Mouse (Mus musculus) layer of hippocampus, postnatal 14 days (tissue): Measurements from ENCODE around the gene Lrfn2. TPM values are rescaled to one million over a fixed set of nuclear protein-coding genes. Genes with fewer than 3 reads are reported as not detected.

Experiments used
- DNase-seq, 2 experiments: peaks; one replicate each; pipeline ENCODE4 v3.0.0; 2021 to 2022; ENCODE audit warnings: low spot score in 2 of 2, mixed read lengths in 1 of 2
- long read RNA-seq, 2 experiments: library from polyadenylated mRNA; stranded (forward); transcript quantifications; one replicate each; pipeline ENCODE4 v2.0.0; 2021
- total RNA-seq, 2 experiments: library from RNA; stranded (reverse); gene quantifications; 2 replicates each; pipeline ENCODE4 v1.2.3; 2021

Lrfn2 gene
- total RNA-seq: 10 to 100 TPM; 41.1 to 41.4 TPM
- long read RNA-seq, experiment 1, transcript Lrfn2-201 (3 exons, 3,202 nt): major isoform, 6 of 10 reads
- long read RNA-seq, experiment 1, partial matches to known transcripts: 0 of 10 reads
- long read RNA-seq, experiment 1, other reads (novel, unspliced or antisense): 4 of 10 reads
- long read RNA-seq, experiment 2, partial matches to known transcripts: 2 of 8 reads
- long read RNA-seq, experiment 2, other reads (novel, unspliced or antisense): 4 of 8 reads

- peak; percentile 90 to 96 for DNase-seq
Measured at GRCm38 (mm10) chr17:48931621-48932405, at the start of gene Lrfn2. Gene Lrfn2 (plus strand): TSS chr17:48932379.

- peak; percentile 50 to 61 for DNase-seq
Measured at GRCm38 (mm10) chr17:48887472-48888385, 44.5 kb upstream of the Lrfn2 start.

DNA sequence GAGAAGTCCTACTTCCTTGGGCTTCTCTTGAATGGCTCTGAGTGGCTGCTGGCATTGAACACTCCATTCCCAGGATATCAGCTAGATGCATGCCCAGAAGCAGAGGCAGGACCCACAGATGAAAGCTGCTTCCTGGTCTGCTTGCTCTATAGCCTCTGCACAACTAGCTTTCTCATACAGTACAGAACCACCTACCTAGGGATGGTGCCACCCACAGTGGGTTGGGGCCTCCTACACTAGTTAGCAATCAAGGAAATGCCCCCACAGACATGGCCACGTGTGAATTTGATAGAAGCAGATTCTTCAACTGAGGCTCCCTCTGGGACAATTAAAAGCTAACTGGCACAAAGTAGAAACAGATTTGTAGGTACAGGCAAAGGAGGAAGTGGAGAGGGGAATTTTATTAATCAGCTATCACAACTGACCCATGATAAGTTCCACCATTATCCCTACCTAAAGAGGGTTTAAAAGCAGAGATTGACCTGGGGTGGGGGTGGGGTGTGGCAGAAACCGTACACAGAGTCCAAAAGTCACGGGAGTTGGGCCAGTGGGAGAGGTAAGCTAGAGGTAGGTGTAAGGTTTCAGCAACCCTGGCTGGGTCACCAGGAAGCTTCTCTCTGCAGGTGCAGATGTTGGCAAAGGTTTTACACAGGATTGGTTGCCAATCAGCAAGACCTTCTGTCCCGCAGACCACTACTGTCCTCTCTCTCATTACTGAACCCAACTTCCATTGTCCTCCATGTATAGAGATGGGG lies 26.7 kb upstream of the Lrfn2 start:
- no peak for DNase-seq

DNA sequence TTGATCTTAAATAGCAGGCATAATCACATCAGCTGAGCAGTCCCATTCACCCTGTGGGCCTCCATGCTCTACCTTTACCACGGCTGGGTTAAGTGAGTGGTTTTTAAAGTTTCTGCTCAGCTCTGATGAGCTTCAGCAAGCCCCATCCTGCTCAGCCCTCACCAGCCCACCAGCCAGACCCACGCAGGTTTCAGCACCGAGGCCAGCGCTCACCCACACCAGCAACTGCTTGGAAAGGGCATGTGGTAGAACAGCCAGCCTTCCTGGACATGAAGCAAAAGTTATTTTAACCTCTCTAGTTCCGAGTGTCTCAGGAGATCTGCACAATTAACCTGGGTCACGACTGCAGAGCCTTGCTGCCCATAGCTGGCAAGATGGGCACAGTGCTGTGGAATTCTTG lies 18.7 kb upstream of the Lrfn2 start:
- no peak for DNase-seq

DNA sequence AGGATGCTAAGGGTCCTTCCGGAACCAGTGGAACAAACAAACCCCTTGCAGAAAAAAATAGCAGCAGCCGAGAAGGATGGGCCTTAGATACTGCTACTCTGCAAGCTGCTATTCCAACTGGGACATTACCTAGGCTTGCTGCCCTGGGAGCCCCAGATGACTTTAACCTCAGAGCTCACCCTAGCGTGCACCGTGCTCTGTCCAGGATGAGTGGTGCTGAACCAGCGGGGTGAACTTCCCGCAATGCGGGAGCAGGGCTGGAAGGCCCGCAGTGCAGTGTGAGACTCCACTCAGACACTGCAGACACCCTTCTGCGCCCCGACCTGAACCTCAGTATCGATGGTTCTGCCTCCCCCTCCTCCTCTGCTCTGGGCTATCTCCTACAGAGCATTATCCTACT lies 14.8 kb upstream of the Lrfn2 start:
- DNase-seq: no peak

DNA sequence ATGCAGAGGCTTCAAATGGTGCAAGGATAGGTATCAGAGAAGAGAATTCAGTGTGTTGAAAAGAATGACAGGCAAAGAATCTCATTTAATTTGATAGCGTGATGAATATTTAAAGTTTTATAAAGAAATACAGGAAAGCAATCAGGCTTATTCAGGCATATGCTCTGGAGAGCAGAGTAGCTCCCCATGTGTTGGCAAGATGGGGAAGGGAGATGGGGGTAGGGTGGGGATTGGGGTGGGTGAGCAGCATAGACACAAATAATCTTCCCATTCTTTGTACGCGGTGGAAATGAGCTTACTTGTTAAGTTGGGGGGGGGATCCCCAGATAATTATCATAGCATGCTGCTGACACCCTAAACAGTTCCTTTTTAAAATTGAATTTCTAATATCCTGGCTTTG lies 13.7 kb upstream of the Lrfn2 start:
- no peak for DNase-seq

DNA sequence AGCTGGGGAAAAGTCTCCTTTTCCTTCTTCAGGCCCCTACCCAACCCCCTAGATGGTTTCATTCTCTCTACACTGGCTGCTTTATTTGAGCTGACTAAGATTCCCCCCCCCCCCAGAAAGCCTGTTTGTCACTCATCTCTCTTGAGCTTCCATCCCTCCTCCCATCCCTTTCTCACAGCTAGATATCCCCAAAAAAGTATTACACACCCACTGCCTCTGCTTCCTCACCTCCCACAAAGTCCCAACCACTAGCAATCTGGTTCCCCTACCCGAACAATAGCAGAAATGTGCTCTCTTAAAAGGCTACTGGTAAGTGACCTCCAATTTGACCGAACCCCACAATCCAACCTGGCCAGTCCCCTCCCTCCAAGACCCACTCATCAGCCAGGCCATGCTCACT lies 9.3 kb upstream of the Lrfn2 start:
- no peak for DNase-seq

GRCm38 (mm10) chr17:48925426-48925825 lies 6.8 kb upstream of the Lrfn2 start:
- DNase-seq: no peak

DNA sequence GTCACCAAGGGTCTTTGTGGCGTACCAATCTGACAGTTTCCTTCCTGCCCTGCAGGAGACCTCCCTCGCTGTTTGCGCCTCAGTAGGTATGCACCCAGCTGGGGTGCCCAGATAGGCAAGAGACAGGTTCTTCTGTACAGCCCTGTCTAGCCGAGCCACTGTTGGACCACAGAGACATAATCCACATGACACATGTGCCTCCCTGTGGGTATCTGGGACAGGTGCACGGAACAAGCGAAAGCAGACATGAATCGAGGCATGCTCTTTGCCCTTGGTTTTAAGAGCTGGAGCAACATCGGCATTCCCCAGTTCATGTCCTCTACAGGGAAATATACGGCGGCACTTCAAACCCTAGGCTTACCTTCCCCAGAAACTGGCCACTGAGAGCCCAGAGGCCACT lies 1.2 kb upstream of the Lrfn2 start:
- peak in 1 of 2 experiments; percentile 26 for DNase-seq

DNA sequence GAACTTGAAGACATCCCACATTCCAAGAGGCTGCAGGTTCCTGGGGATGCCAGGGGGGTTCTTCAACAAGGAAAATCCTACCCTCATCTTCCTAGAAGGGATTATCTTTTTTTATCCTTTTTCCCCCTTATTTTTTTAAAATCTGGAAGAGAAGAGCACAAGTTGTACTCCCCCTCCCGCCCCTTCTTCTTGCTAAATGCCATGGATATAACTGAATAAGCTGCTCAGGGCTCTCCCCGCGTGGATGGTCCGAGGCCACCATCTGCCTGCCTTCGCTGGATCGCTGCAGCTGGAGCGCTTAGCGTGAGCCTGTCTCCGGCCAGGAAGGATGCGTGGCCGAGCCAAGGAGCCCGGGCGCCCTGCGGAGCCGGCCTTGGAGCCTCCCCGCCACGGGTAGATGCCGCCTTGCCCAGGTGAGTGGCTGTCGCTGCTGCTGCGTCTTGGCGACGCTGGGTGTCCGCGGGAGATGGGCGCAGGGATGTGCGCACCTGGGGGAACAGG lies 277 bp downstream of the Lrfn2 start:
- DNase-seq: peak; percentile 28 to 36

DNA sequence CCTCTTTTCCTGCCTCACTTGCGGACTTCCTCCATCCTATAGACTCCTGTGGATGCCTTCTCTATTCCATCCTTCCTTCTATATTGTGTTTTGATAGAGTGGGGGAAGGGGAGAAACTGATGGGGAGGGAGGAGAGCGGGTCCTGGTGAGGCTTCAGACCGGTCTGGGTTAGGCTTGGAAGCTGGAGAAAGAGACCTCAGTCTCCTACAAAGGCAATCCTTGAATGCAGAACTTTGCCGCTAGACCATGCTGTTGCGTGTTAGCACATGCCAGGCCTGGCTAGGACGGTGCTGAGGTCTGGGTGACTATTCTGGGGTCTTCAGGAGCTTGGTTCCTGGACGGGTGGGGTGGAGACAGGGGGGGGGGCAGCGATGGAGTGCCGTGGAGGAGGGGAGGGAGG lies 737 bp downstream of the Lrfn2 start:
- DNase-seq: no peak

DNA sequence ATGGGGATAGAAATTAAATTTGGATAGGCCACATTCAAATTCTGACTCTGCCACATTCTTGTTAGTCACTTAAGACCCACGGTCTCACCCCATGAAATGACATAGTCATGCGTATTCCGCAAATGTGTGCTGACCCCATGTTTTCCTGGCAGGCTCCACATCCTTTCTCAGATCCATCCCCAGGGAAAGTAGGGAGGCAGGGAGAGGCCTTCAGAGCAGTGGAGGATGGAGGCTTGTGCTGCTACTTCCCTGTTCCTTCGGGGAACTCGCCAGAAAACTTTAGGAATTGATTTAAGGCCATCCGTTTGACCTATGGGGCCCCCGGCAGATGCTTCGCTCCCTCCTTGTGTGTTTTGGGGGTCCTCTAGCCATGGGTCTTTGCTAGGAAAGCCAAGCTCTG lies 3.0 kb downstream of the Lrfn2 start:
- no peak for DNase-seq

GRCm38 (mm10) chr17:48936445-48937141 lies 4.4 kb downstream of the Lrfn2 start:
- DNase-seq: peak in 1 of 2 experiments; percentile 52

DNA sequence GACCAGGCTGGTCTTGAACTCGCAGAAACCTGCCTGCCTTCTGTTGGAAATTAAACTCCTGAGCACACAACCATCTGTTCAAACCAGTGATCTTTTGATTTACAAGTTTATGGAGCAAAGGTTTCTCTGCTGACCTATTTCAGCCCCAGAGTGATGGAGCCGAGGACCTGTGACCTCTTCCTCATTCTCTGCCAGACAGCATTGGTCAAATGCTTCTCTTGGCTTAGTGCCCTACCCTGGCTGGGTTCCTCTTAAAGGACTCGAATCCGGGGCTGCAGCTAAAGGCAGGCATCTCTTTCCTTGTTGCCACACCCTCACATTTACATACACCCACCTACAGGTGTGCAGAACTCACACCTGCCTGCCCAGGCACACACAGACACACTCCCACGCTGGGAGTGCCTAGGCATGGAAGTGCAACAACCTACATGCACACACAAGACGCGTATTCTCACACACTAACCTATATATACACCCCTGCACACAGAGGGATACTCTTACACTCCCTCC lies 6.6 kb downstream of the Lrfn2 start:
- DNase-seq: no peak

- no peak for DNase-seq
Measured at GRCm38 (mm10) chr17:48946315-48946714, 14.1 kb downstream of the Lrfn2 start.

- DNase-seq: no peak
Measured at GRCm38 (mm10) chr17:48946765-48947164, 14.6 kb downstream of the Lrfn2 start.

DNA sequence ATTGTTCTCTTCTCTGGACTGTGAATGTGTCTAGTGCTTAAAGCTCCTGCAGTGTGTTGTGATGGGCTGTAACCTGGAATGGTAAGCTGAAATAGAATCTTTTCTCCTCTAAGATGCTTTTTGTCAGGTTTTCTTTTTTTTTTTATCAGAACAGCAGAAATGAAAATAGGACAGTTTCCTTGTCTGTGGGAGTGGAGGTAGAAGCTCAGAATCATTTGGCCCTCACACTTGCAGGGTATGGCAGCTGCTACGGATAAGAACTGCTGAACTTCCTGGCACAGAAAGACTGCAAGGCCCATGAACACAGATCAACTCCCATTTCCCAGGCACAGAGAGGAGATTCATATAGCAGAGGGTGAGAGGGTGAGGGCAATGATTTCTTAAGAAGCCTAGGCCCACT lies 19.1 kb downstream of the Lrfn2 start:
- DNase-seq: no peak

DNA sequence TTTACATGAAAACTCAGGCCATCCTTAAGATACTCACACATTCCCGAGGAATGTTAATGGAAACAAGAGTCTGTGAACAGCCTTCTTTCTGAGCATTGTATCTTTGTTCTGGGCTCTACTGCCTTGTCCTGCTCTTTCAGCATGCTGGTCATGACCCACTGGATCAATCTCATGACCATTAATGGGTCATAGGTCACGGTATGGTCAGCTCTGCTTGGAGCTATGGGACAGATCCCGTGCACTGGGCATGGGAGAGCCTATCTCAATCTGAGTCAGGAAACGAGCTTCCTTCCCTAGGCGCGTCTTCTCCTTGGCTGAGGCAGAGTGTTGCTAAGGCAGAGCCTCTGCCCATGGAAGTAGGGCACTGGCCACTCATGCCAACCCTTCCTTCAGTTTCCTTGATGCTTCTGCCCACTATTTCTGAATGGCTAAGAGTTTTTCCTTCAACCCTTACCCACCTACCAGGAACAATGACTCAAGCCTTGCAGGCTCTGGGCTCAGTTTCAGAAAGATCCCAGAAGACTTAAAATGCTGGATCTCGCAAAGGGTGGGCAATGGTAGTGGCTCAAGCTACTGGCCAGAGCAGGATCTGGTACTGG lies 24.0 kb downstream of the Lrfn2 start:
- no peak for DNase-seq

GRCm38 (mm10) chr17:48960161-48960698 lies 28.1 kb downstream of the Lrfn2 start:
- no peak for DNase-seq
